Mouse (Mus musculus): ENCODE measurements around the gene Leng9. TPM values are rescaled to one million over a fixed set of nuclear protein-coding genes. Genes with fewer than 3 reads are reported as not detected.

The Leng9 gene
- polyA plus RNA-seq, 1 experiment from 2014 or later = 3.1 TPM

Other genes with a start within 250 kb of the Leng9 start
- not detected in 2 replicates for gene Lilra6, start 234.9 kb downstream of the Leng9 start, polyA plus RNA-seq (2014; fragmentation: Nextera tagmentation; extraction: Ambion mirVana)
- 2.8 and 3.4 TPM in 2 replicates for gene Lair1, start 87.2 kb downstream of the Leng9 start, polyA plus RNA-seq (2014; fragmentation: Nextera tagmentation; extraction: Ambion mirVana)
- 148 and 151 TPM in 2 replicates for gene Ttyh1, start 31.0 kb downstream of the Leng9 start, polyA plus RNA-seq (2014; fragmentation: Nextera tagmentation; extraction: Ambion mirVana)
- gene Leng8, start 13.3 kb downstream of the Leng9 start, polyA plus RNA-seq (2014; fragmentation: Nextera tagmentation; extraction: Ambion mirVana) = 65.3 and 66.7 TPM in 2 replicates
- 7.0 and 7.2 TPM in 2 replicates for gene Cdc42ep5, start 14.5 kb upstream of the Leng9 start, polyA plus RNA-seq (2014; fragmentation: Nextera tagmentation; extraction: Ambion mirVana)
- 0.15 TPM in 1 of 2 replicates, not detected in the other for gene Lilra5, start 87.4 kb upstream of the Leng9 start, polyA plus RNA-seq (2014; fragmentation: Nextera tagmentation; extraction: Ambion mirVana)
- gene Ncr1, start 187.3 kb upstream of the Leng9 start, polyA plus RNA-seq (2014; fragmentation: Nextera tagmentation; extraction: Ambion mirVana) = not detected in 2 replicates
- gene Gp6, start 247.4 kb upstream of the Leng9 start, polyA plus RNA-seq (2014; fragmentation: Nextera tagmentation; extraction: Ambion mirVana) = 0.20 TPM in 1 of 2 replicates, not detected in the other